Mouse (Mus musculus): ENCODE measurements around the gene Ccdc130. TPM values are rescaled to one million over a fixed set of nuclear protein-coding genes. Genes with fewer than 3 reads are reported as not detected.

The Ccdc130 gene
- total RNA-seq, 2 experiments from 2014 or later: 25.7 to 27.2 TPM

DNA sequence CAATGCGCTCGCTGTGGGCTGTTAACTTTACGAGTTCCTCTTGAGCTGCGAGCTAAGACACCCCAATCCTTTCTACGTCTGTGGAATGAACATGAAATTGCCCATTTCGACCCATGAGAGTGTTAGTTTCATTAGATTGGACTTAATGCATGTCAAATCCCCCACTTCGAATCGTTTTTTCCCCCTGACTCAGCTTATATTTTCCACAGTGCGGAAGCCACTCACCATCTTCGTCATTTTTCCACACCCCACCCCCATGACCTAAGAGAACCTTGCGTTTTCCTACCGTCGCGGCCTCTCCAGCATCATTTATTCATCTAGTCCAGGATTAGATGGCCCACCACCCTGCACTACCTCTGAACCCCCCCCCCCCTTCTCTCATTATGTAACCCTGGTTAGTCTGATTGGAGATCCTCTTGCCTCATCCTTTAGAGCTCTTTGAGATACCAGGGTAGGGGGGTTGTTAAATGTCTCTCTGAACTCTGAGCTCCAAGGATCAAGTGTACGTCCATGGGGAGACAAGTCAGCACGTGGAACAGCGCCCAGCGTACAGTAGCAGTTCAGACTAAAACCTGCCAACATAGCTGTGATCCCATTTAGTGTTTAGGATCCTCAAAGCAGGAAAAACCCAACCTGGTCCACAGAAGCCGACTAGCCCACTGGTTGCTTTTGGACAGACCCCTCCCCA is 32.5 kb downstream of the Ccdc130 start:
- no peak for DNase-seq (ENCODE audit: low spot score in 2 of 2)

DNA sequence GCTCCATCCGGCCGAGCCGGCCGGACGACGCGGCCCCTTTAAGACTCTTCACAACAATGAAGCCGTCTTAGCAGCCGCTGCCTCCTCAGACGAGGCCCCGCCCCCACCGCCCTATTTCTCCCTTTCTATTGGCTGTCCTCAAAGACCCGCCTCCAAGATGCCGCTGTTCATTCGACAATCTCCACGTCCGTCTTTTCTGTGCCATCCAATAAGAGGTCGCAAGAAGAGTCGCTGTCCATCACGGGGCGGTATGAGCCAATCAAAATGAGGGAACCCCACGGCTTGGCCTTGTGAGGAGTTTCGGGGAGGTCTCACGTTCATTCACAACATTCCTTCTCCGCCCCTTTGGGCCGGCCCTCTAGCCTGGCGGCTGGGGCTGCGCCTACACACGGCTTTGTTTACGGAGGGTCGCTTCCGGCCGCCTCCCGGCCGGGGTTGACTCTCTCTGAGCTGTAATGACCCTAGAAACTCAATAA is 33.1 kb downstream of the Ccdc130 start, which contains the start of gene Zswim4:
Gene Zswim4 (minus strand): TSS at position 58 of the 476 bp plus-strand sequence.
- peak; percentile 98 to 100 for DNase-seq (ENCODE audit: low spot score in 2 of 2)

- DNase-seq (ENCODE audit: low spot score in 2 of 2): no peak
Observed at GRCm38 (mm10) chr8:84236410-84236997, 33.7 kb downstream of the Ccdc130 start.

- DNase-seq (ENCODE audit: low spot score in 2 of 2): no peak
Observed at GRCm38 (mm10) chr8:84235746-84236409, 34.3 kb downstream of the Ccdc130 start.

DNA sequence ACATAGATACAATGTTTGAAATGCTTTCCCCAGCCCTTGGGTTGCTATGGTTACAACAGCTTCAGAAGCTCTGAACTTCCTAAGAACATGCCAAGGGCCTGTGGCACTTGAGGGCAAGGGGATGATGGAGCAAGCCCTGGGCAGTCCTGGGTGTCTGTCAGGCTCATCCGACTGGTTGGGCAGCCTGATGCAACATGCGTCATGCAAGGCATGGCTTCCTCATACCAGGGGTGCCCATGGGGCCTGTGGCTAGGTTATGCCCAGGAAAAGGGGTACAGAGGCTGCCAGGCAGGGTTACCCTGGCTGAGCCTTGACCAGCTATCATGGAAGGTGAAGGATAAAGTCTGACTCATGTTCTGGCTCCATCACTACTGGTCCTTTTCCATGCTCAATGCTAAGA is 37.1 kb downstream of the Ccdc130 start:
- no peak for DNase-seq (ENCODE audit: low spot score in 2 of 2)

- DNase-seq (ENCODE audit: low spot score in 2 of 2): no peak
Observed at GRCm38 (mm10) chr8:84230735-84231134, 39.4 kb downstream of the Ccdc130 start.

DNA sequence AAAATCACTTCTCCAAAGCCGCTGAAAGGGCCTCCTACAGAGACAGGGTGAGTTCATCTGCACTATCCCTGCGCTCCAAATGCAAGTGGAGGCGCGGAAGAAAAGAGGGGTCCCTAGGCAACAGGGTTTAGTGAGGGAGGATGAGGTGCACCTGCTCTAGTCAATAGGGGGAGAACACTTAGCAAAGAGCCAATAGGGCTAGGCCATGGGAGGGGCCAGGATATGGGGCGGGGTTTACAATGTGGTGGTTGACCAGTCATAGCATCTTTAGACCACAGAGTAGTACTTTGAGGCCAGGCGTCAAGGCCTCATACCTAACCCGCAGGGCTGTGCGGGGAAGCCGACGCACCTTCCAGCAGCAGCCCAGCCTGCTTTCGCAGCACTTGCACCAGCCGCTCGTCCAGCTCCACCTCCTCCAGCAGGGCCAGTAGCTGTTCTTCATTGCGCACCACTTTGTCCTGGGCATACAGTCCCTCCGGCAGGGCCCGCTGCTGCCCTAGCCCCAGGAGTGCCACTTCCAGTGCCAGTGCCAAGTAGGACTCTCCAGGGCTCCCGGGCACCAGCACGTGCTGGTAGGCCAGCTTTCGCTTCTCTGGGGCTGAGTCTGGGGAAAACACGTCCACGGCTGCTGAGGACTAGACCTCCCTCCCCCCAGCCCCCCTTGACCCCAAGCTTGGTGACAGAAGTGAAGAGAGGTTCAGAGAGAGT is 46.7 kb downstream of the Ccdc130 start:
- DNase-seq (ENCODE audit: low spot score in 2 of 2): peak in 1 of 2 experiments; percentile 60

DNA sequence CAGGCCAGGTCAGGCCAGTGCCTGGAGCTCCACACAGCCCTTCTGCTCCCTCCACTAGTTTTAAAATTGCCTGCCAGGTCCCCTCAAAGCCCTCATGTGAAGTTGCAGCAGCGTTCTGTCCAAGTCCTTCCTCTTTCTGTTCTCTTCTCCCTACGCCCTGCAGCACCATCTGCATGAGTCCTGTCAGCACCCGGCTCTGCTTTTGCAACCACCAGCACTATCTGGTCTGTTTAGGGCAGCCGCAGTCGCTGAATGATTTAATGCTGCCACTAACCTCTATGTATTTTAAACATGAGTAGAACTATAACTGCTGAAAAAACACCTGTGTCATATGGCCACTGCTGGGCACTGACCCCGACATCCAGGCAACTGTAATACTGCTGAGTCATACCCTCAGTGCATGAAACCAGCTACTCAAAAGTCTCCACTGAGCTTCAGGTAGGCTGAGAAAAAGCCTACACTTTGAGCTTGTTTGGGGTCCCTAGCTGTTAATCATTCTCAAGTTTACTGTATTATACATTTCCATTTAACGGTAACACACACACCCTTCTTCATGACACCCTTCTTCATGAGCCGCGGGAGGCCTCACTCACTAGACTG is 47.5 kb downstream of the Ccdc130 start:
- DNase-seq (ENCODE audit: low spot score in 2 of 2): peak in 1 of 2 experiments; percentile 74

GRCm38 (mm10) chr8:84220105-84220504 is 50.1 kb downstream of the Ccdc130 start:
- no peak for DNase-seq (ENCODE audit: low spot score in 2 of 2)

GRCm38 (mm10) chr8:84218143-84218542 is 52.0 kb downstream of the Ccdc130 start:
- no peak for DNase-seq (ENCODE audit: low spot score in 2 of 2)

- DNase-seq (ENCODE audit: low spot score in 2 of 2): no peak
Observed at GRCm38 (mm10) chr8:84217206-84217605, 53.0 kb downstream of the Ccdc130 start.

- no peak for DNase-seq (ENCODE audit: low spot score in 2 of 2)
Observed at GRCm38 (mm10) chr8:84213277-84213676, 56.9 kb downstream of the Ccdc130 start.

DNA sequence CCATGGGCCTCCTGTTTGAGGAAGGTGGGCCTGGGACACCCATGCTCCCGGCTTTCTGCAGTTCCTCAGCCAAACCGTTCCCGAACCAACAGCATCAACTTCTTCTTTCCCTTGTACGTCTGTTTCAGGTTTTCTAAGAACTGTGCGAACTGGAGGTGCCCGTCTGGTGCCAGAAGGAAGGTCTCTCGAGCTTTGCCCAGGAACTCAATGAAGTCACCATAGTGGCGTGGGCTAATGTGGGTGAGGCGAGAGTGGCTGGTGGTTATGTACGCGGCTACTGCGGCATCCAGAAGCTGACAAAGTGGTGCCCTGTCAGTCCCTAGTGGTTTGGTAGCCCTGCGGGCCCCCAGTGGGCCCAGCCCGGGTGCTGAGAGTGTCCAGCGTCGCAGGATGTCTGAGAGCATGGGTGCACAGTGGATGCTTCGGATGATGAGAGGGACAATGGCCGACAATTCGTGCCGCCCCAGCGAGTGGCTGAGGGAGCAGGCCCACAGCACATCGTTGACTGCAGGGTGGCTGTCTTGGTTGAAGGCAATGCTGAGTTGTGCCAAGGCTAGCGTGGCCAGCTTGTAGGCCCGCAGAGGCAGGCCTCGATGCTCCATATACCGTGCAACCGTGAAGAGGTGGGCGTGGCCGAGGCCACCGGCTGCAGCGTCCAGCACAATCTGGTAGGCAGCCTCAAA is 58.2 kb downstream of the Ccdc130 start:
- no peak for DNase-seq (ENCODE audit: low spot score in 2 of 2)

- no peak for DNase-seq (ENCODE audit: low spot score in 2 of 2)
Observed at GRCm38 (mm10) chr8:84211202-84211601, 59.0 kb downstream of the Ccdc130 start.

GRCm38 (mm10) chr8:84210167-84210791 is 59.9 kb downstream of the Ccdc130 start:
- DNase-seq (ENCODE audit: low spot score in 2 of 2): peak; percentile 66 to 89

GRCm38 (mm10) chr8:84208381-84209380 is 61.5 kb downstream of the Ccdc130 start:
- no peak for DNase-seq (ENCODE audit: low spot score in 2 of 2)

- DNase-seq (ENCODE audit: low spot score in 2 of 2): no peak
Observed at GRCm38 (mm10) chr8:84207811-84208210, 62.4 kb downstream of the Ccdc130 start.
